Mouse (Mus musculus) megakaryocyte-erythroid progenitor cell, adult 5-6 weeks (primary cell): ENCODE data around the gene Mttp. TPM values are rescaled to one million over a fixed set of nuclear protein-coding genes. Genes with fewer than 3 reads are reported as not detected.
A peak's percentile ranks its signal among the peaks of the same experiment; 100 is the strongest.
"Not testable (repeated sequence)": the region's sequence is repeated elsewhere in the genome, so short reads cannot be mapped to it uniquely, and the experiment has no call there.

Experiments used
- ATAC-seq: replicated peaks from 2 replicates; pipeline ENCODE4 v1.8.0; 2016; ENCODE audit warnings: mild to moderate bottlenecking, inconsistent platforms; ENCODE audit not compliant: severe bottlenecking, poor library complexity, low FRiP score, low TSS enrichment
- total RNA-seq, 2 experiments: library from RNA; stranded (forward) in 1 of 2; stranded (reverse) in 1 of 2; fragments of 200-1000, 215-1000 nt in 1 of 2; fragments of >200 nt in 1 of 2; fragmentation: Nextera tagmentation in 1 of 2; gene quantifications; 2 replicates each; pipeline ENCODE4 v1.2.3; 2014 to 2017

Gene Mttp
- total RNA-seq, 2 experiments from 2014 or later, result 2.7 to 3.3 TPM

- no peak for ATAC-seq
Measured at GRCm38 (mm10) chr3:138139663-138140062, 5.1 kb downstream of the Mttp start.

GRCm38 (mm10) chr3:138138146-138138545 is 6.6 kb downstream of the Mttp start:
- not testable (repeated sequence) for ATAC-seq

GRCm38 (mm10) chr3:138134528-138134927 is 10.2 kb downstream of the Mttp start:
- ATAC-seq, result no peak

- ATAC-seq, result no peak
Measured at GRCm38 (mm10) chr3:138133916-138134315, 10.9 kb downstream of the Mttp start.

- no peak for ATAC-seq
Measured at GRCm38 (mm10) chr3:138133463-138133862, 11.3 kb downstream of the Mttp start.

- no peak for ATAC-seq
Measured at GRCm38 (mm10) chr3:138131168-138131567, 13.6 kb downstream of the Mttp start.

- ATAC-seq, result no peak
Measured at GRCm38 (mm10) chr3:138130692-138131091, 14.1 kb downstream of the Mttp start.

GRCm38 (mm10) chr3:138129110-138129509 is 15.7 kb downstream of the Mttp start:
- ATAC-seq, result no peak

- no peak for ATAC-seq
Measured at GRCm38 (mm10) chr3:138123842-138124241, 20.9 kb downstream of the Mttp start.

- no peak for ATAC-seq
Measured at GRCm38 (mm10) chr3:138121461-138121860, 23.3 kb downstream of the Mttp start.

GRCm38 (mm10) chr3:138119444-138120105 is 25.2 kb downstream of the Mttp start:
- ATAC-seq, result no peak

- no peak for ATAC-seq
Measured at GRCm38 (mm10) chr3:138118831-138119230, 25.9 kb downstream of the Mttp start.

GRCm38 (mm10) chr3:138118392-138118791 is 26.4 kb downstream of the Mttp start:
- no peak for ATAC-seq

- no peak for ATAC-seq
Measured at GRCm38 (mm10) chr3:138116871-138117270, 27.9 kb downstream of the Mttp start.

- no peak for ATAC-seq
Measured at GRCm38 (mm10) chr3:138114106-138114505, 30.7 kb downstream of the Mttp start.

GRCm38 (mm10) chr3:138110910-138111782 is 33.6 kb downstream of the Mttp start:
- 0 out of 2 replicates have a peak, but pooled peaks have one; percentile 28 for ATAC-seq

- no peak for ATAC-seq
Measured at GRCm38 (mm10) chr3:138106887-138107286, 37.9 kb downstream of the Mttp start.

- no peak for ATAC-seq
Measured at GRCm38 (mm10) chr3:138105056-138105455, 39.7 kb downstream of the Mttp start.

GRCm38 (mm10) chr3:138103690-138104089 is 41.1 kb downstream of the Mttp start:
- ATAC-seq, result no peak

- no peak for ATAC-seq
Measured at GRCm38 (mm10) chr3:138101936-138102335, 42.8 kb downstream of the Mttp start.

GRCm38 (mm10) chr3:138097718-138098117 is 47.0 kb downstream of the Mttp start:
- ATAC-seq, result no peak
